Mouse (Mus musculus): ENCODE data around the gene Chrna3.

GRCm38 (mm10) chr9:55048211-55048880 lies 22.0 kb upstream of the Chrna3 start, which contains the start of gene Chrnb4:
- TF ChIP-seq CTCF (IDR thresholded peaks at IDR 0.05; ENCODE audit: control insufficient read depth, insufficient read depth, insufficient replicate concordance, low read depth, low read length): no peak
- TF ChIP-seq POLR2A (IDR thresholded peaks at IDR 0.05; ENCODE audit: control insufficient read depth, low read depth, low read length): no peak

Data from testis, adult 2 months (tissue).